Mouse (Mus musculus): ENCODE results near the gene Acvr2b. TPM values are rescaled to one million over a fixed set of nuclear protein-coding genes. Genes with fewer than 3 reads are reported as not detected.

Acvr2b gene
- polyA plus RNA-seq, 1 experiment from 2014 or later: 5.6 TPM

DNA sequence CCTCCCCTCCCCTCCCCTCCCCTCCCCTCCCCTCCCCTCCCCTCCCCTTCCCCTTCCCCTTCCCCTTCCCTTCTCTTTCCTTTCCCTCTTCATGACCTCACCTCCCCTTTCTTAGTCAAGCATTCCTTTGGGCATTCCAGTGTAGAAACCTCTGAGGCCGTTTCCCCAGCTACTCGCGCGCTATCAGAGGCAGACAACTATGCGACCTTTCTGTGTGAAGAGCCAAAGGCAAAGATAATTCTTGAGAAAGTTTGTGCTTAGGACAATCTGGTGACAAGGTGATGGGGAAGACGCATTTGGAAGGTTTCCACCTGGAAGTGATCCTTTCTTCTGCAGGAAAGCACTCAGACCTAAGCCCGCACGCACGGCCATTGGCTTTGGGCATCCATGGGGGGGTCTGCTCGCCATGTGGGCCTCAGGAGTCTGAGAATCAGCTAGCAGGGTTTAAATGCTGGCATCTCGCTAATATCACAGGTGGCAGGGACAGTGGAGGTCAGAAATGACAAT is 70.5 kb downstream of the Acvr2b start:
- DNase-seq (ENCODE audit: low spot score): no peak

DNA sequence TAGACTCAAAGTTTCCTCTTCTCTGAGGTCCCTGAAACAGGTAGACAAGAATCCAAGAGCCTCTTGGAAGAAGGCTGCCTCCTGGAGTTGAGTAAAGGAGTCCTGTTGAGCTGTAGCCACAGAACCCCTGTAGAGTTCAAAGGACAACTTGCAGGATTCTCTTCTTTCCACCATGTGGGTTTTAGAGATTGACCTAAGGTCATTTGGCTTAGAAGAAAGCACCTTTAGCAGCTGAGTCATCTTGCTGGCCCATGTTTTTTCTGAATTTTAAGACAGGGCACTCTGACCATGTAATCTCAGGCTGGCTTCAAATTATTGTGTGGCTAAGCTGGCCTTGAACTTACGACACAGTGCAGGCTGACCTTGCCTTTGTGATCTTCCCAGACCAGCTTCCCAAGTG is 71.1 kb downstream of the Acvr2b start:
- no peak for DNase-seq (ENCODE audit: low spot score)

DNA sequence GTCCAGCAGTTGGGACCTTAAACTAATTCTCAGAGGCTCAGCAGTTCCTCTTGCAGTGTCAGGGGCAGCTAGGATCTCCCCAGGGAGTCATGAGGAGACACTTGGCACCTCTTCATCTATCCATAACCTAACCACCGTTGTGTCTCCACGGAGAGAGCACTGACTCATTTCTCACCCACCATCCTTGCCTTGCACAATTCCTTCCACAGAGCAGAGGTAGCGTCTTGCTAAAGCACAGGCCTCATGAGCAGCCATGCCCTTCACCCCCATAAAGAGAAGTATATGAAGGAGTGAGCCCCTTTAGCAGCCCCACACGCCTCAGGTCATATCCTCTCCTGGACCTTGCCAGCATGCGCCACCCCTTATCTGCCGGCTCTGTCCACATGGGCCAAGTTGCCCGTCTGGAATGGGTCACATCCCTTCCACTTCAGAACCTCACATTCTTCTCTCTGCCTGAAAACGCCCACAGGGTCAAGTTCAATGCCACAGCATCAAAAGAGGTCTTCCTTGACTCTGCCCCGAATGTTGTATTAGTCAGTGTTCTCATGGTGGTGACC is 71.8 kb downstream of the Acvr2b start:
- DNase-seq (ENCODE audit: low spot score): no peak

DNA sequence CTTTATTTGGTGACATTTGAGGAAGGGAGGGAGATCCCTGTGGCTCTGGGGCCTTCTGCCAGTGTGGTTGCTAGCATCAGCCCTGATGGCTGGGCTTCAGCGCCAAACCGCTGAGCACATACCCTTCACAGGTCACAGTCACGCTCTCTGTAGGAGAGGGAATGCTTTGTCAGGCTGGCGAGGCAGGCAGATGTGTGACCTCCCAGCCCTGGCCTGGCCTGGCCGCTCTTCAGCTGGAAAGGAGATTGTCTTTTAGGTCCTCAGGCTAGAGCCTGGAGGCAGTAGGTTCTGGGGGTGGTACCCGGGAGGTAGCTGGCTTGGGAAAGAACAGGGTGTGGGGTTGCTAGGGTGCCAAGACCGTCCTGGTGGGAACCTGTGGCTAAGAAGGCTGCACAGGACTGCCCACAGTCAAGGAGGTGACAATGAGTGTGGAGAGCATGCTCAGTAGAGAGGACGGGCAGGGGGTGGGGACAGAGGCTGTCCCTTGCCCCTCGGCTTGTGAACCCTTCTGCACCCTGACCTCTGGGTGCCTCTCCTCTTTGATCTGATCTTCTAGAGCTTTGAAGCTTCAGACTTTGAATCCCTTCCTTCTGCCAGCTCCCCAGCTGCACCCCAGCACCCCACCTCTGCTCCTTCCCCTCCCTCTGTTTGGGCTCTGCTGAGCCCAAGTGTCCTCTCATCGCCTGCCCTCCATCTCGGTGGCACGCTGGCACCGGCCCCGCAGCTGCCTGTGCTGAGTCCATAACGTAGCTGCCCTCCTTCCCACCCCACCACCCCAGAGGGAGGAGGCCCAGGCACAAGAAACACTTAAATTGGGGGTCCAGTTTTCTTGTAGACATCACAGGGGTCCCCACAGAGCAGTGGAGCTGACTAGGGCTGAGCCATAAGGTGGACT is 73.0 kb downstream of the Acvr2b start:
- no peak for DNase-seq (ENCODE audit: low spot score)

DNA sequence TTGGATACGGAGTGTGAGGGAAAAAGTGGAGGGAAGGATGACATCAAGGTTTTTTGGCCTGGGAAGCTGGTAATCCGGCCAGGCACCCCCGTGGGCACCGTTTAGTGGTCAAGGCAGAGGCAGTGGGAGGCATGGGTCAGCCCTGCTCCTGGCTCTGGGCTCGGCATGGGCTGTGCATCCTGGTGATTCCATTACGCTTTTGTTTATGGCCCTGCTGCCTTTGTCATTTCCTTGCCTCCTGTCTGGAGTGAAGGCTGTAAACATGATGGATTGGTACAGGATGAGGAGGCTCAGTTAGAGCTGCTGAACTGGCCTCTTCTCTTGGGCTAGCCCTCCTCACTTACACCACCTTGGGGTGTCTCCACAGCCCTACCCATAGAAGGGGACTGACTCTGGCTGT is 75.8 kb downstream of the Acvr2b start:
- no peak for DNase-seq (ENCODE audit: low spot score)

DNA sequence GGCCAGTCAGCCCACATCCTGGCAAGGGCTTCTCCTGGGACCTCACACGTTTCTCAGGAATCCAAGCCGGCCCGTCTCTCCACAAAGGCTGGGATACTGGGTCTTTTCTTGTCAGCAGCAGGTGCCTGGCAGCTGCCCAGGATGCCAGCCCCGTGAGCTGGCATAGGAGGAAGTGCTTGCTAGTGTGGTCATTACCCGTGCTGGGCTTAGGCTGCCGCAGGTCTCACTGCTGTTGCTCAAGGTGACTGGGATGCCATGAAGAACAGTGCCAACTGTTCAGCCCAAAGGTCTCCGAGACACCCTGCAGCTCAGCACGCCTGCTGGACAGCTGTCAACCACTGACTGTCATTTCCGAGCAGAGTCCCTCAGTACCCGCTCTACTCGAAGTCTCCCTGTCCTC is 76.4 kb downstream of the Acvr2b start:
- no peak for DNase-seq (ENCODE audit: low spot score)

DNA sequence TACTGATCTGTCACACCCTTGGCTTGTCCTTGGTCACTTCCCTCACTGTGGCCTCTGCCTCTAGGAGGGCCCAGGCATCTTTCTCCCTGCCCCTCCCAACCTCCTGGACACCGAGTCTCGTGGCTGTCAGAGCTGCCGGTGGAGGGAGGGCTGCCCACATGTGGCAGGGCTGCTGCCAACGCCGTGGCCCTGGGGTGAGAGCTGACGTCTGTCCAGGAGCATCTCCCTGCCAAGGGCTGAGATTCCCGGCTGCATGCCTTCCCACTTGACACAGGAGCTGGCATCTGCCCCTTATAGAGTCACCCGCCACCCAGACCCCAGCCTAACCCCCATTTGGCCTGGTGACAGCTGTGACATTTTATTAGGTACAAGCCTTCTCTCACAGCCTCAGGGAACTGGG is 77.4 kb downstream of the Acvr2b start:
- no peak for DNase-seq (ENCODE audit: low spot score)

DNA sequence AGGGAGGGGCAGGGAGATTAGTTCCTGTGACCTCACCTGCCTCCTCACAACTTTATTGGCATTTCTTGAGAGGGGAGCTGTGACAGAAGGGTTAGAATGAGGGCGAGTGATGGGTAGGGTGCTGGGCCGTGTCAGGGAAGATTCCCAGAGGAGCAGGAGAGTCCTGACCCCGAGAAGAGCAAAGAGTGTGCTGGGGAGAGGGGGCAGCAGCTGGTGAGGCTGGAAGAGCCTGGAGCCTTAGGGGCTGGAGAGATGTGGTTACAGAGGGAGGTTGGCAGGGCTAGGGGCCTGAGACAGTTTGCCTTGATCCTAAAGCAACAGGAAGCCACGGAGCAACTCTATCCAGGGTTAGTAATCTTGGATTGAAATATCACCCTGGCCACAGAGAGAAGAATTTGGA is 79.7 kb downstream of the Acvr2b start:
- DNase-seq (ENCODE audit: low spot score): no peak

DNA sequence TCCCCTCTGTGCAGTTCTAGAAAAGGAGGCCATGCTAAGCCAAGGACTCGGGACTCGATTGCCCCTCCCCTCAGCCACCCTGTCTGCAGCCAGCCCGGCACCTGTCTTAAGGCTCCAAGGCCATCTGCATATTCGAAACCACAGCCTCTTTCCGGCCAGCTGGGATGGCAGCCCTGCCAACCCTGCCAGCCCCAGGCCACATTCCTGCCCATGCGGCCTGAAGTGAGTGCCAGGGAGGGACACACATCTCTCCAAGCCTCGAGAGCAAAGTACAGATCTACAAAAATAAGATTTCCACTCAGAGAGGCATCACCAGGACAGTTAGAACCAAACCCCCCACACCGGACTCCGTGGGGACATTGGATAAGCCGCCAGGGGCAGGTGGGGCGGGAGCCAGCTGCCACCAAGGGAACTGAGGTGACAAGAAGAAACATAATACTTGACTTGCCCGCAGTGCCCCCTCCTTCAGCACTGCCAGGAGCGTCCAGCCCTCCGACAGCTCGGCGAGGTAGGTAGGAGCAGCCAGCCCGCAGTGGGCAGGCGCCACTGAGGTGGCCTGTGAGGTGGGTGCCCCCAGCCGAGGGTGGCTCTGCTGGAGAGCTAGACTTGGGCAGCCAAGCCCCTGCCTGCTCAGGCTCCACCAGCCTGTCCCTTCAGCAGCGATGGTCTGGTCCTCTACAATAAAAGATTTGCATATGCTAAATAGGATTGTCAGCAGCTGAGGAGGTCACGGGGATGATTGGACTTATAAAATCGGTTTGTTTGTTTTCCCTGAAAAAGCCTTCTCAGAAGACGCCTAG is 81.8 kb downstream of the Acvr2b start:
- peak; percentile 40 for DNase-seq (ENCODE audit: low spot score)

DNA sequence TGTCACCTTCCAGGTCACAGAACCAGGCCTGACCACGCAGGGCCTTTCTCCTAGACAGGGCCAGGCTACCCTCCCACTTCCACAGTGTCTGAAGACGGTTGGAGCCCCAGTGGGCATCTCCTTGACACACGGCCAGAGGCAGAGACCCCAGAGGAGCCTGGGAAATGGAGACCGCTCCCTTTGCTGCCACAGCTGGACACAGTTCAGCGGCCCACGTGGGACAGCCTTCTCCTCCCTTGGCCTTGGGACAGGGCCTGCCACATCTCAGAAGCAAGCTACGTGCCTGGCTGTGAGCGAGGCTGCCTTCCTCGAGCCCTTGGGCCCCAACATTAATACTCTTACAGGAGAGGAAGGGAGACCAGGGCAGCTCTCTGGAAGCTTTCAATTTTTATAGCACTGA is 82.5 kb downstream of the Acvr2b start:
- DNase-seq (ENCODE audit: low spot score): no peak

Other genes starting within 250 kb of the Acvr2b start
- gene Acaa1b, start 245.0 kb upstream of the Acvr2b start, polyA plus RNA-seq (2015; fragmentation: Nextera tagmentation; extraction: Ambion mirVana): 5.4 and 5.5 TPM in 2 replicates
- gene Gm47289, start 243.0 kb upstream of the Acvr2b start, polyA plus RNA-seq (2015; fragmentation: Nextera tagmentation; extraction: Ambion mirVana): not detected in 2 replicates
- gene Slc22a13, start 193.0 kb upstream of the Acvr2b start, polyA plus RNA-seq (2015; fragmentation: Nextera tagmentation; extraction: Ambion mirVana): 0.08 TPM in 1 of 2 replicates, not detected in the other
- gene Oxsr1, start 79.7 kb upstream of the Acvr2b start, polyA plus RNA-seq (2015; fragmentation: Nextera tagmentation; extraction: Ambion mirVana): 9.3 and 11.7 TPM in 2 replicates
- gene Acaa1a, start 62.4 kb upstream of the Acvr2b start, polyA plus RNA-seq (2015; fragmentation: Nextera tagmentation; extraction: Ambion mirVana): 79.2 and 83.3 TPM in 2 replicates
- 34.3 and 34.4 TPM in 2 replicates for gene Myd88, start 60.7 kb upstream of the Acvr2b start, polyA plus RNA-seq (2015; fragmentation: Nextera tagmentation; extraction: Ambion mirVana)
- gene Xylb, start 44.7 kb upstream of the Acvr2b start, polyA plus RNA-seq (2015; fragmentation: Nextera tagmentation; extraction: Ambion mirVana): 0.99 and 1.5 TPM in 2 replicates
- gene Slc22a14, start 36.6 kb upstream of the Acvr2b start, polyA plus RNA-seq (2015; fragmentation: Nextera tagmentation; extraction: Ambion mirVana): 0.09 TPM in 1 of 2 replicates, not detected in the other
- 20.9 and 21.4 TPM in 2 replicates for gene Exog, start 42.8 kb downstream of the Acvr2b start, polyA plus RNA-seq (2015; fragmentation: Nextera tagmentation; extraction: Ambion mirVana)
- gene Scn5a, start 176.9 kb downstream of the Acvr2b start, polyA plus RNA-seq (2015; fragmentation: Nextera tagmentation; extraction: Ambion mirVana): 0.22 and 0.30 TPM in 2 replicates